Mouse (Mus musculus) embryonic facial prominence, embryonic 13.5 days (tissue): ENCODE measurements around the gene Mospd3. TPM values are rescaled to one million over a fixed set of nuclear protein-coding genes. Genes with fewer than 3 reads are reported as not detected.
A peak's percentile ranks its signal among the peaks of the same experiment; 100 is the strongest.
"Not testable (repeated sequence)": the region's sequence is repeated elsewhere in the genome, so short reads cannot be mapped to it uniquely, and the experiment has no call there.

Experiments
- ATAC-seq: fragments of 200-750 bp; cut with Nextera tagmentation; 2 replicates; pipeline ENCODE4 v1.8.0; 2017; ENCODE audit warnings: low read depth; ENCODE audit not compliant: insufficient number of reproducible peaks, insufficient read depth, low FRiP score, low TSS enrichment
- H3K27ac ChIP-seq: fragments of 300-500 bp; sonication (generic); 2 replicates; pipeline ENCODE4 v1.5.1; 2015; ENCODE audit warnings: moderate library complexity, mild to moderate bottlenecking, inconsistent platforms
- H3K27me3 ChIP-seq: fragments of 300-500 bp; sonication (generic); 2 replicates; pipeline ENCODE4 v1.6.1; 2015; ENCODE audit warnings: mild to moderate bottlenecking, inconsistent platforms
- H3K36me3 ChIP-seq: fragments of 300-500 bp; sonication (generic); 2 replicates; pipeline ENCODE4 v1.6.1; 2015; ENCODE audit warnings: mild to moderate bottlenecking, inconsistent platforms
- H3K4me1 ChIP-seq: fragments of 300-500 bp; sonication (generic); 2 replicates; pipeline ENCODE4 v1.6.1; 2015; ENCODE audit warnings: inconsistent platforms
- H3K4me2 ChIP-seq: fragments of 300-500 bp; sonication (generic); 2 replicates; pipeline ENCODE4 v1.6.1; 2015; ENCODE audit warnings: moderate library complexity, mild to moderate bottlenecking, inconsistent platforms
- H3K4me3 ChIP-seq: fragments of 300-500 bp; sonication (generic); 2 replicates; pipeline ENCODE4 v1.5.1; 2015; ENCODE audit warnings: mild to moderate bottlenecking, inconsistent platforms
- H3K9ac ChIP-seq: fragments of 300-500 bp; sonication (generic); 2 replicates; pipeline ENCODE4 v1.6.1; 2015; ENCODE audit warnings: mild to moderate bottlenecking, inconsistent platforms
- H3K9me3 ChIP-seq: fragments of 300-500 bp; sonication (generic); 2 replicates; pipeline ENCODE4 v1.6.1; 2016; ENCODE audit warnings: inconsistent platforms
- WGBS: fragments of 180-500 bp; shearing (Covaris S2); methylation state at CpG from one replicate; pipeline ENCODE4 v1.1.7; 2015; ENCODE audit warnings: mixed read lengths; 5-methylcytosine and 5-hydroxymethylcytosine counted together
- polyA plus RNA-seq: library from polyadenylated mRNA; unstranded; fragments of >200 nt; fragmentation: Nextera tagmentation; extraction: Ambion mirVana; gene quantifications from 2 replicates; pipeline ENCODE4 v1.2.1, GENCODE M21; 2015

Gene Mospd3
- polyA plus RNA-seq, 1 experiment from 2014 or later: 33.3 TPM

DNA sequence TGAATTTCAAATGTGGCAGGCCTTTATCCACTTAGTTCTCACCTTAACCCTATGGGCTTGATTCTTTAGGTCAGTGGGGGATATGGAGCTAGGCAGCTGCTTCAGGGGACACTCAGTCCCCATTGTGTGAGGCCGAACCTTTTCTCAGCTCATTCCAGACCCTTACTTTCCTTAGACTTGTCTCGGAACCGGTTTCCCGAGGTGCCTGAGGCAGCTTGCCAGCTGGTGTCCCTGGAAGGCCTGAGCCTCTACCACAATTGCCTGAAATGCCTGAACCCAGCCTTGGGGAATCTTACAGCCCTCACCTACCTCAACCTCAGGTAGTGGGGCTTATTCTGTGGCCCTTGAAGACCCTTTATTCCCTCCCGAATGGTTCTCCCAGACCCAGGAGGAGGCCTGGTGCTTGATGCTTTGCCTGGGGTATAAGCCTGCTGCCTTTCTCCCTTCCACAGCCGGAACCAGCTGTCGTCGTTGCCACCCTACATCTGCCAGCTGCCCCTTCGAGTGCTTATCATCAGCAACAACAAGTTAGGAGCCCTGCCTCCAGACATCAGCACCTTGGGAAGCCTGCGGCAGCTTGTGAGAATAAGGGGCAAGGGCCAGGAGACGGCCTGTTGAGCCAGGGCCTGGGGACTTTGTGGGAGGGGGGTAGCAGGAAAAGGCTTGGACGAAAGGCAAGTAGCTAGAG lies 32.7 kb upstream of the Mospd3 start:
- 0 out of 2 replicates have a peak overlapping the region, but pooled peaks have one; percentile 27 for H3K9ac ChIP-seq
- no peak overlapping the region; the same call in 1 of the 2 replicates for H3K27ac ChIP-seq
- no peak overlapping the region for H3K4me2 ChIP-seq
- WGBS: 69% methylated on average over 12 of the region's 12 CpGs
- H3K4me1 ChIP-seq: peaks cover 39% of the 10 kb centered on the region
- H3K9me3 ChIP-seq: no peaks in the 10 kb centered on the region
- H3K4me3 ChIP-seq: no peak overlapping the region
- ATAC-seq: no peak
- peaks cover 54% of the 10 kb centered on the region for H3K36me3 ChIP-seq
- H3K27me3 ChIP-seq: no peaks in the 10 kb centered on the region

- Histone ChIP-seq H3K36me3 (peaks cover 35% of the 10 kb centered on the region), H3K4me1 (peaks cover 50% of the 10 kb centered on the region), H3K9ac (peak overlapping the region; percentile 90), H3K9me3 (no peaks in the 10 kb centered on the region), H3K27ac (peak overlapping the region; percentile 90), H3K4me3 (peak overlapping the region; percentile 94), H3K4me2 (peak overlapping the region; percentile 89), H3K27me3 (no peaks in the 10 kb centered on the region)
- 64% methylated on average over 4 of the region's 4 CpGs for WGBS
- ATAC-seq: no peak
Measured at GRCm38 (mm10) chr5:137631591-137631990, 30.7 kb upstream of the Mospd3 start.

DNA sequence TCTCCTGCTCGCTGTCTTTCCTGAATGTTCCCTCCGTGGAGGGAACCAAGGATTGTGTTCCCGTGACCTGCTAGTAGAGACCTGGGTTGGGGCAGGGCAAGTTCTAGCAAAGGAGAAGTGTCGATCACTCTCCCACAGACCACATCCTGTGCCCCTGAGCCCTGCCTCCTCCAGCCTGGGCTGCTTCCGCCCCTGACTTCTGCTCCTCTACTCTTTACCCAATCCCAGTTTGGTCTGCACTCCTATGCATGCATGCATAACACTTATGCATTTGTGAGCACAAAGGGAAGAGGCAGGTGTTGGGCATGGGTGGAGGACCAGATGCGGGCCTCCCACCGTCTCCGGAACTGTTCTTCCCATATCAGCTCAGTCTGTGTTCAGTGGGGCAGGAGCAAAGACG lies 30.3 kb upstream of the Mospd3 start:
- Histone ChIP-seq H3K4me3 (peak overlapping the region; percentile 94), H3K4me2 (peak overlapping the region; percentile 89), H3K27me3 (no peaks in the 10 kb centered on the region), H3K4me1 (peaks cover 50% of the 10 kb centered on the region), H3K9me3 (no peaks in the 10 kb centered on the region), H3K27ac (peak overlapping the region; percentile 90), H3K9ac (peak overlapping the region; percentile 90), H3K36me3 (peaks cover 30% of the 10 kb centered on the region)
- WGBS: 64% methylated on average over 9 of the region's 9 CpGs
- ATAC-seq: no peak

DNA sequence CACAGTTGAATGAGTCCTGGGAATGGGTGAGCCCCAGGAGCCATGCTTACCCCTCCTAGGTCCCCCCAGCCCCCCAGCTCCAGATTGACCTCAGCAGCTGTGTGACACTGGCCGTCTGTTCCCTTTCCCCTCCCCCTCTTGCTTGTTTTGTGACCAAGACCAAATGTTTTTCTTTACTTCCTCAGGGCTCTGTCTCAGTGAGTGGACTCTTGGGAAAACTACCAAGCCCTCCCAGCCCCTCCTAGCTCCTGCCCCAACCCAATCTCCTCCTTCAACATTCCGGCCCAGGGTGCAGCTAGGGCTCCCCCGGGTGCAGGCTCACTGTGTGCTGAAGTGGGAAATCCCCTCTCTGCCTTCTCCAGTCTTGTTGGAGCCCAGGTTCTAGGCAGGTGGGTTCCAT lies 29.7 kb upstream of the Mospd3 start:
- peak overlapping the region; percentile 89 for H3K4me2 ChIP-seq
- ATAC-seq: no peak
- no peaks in the 10 kb centered on the region for H3K27me3 ChIP-seq
- peak overlapping the region; percentile 90 for H3K9ac ChIP-seq
- H3K4me1 ChIP-seq: peaks cover 50% of the 10 kb centered on the region
- no peaks in the 10 kb centered on the region for H3K9me3 ChIP-seq
- H3K36me3 ChIP-seq: peaks cover 25% of the 10 kb centered on the region
- H3K4me3 ChIP-seq: peak overlapping the region; percentile 94
- WGBS: 28% methylated on average over 3 of the region's 3 CpGs
- H3K27ac ChIP-seq: peak overlapping the region; percentile 90

- H3K27me3 ChIP-seq: no peaks in the 10 kb centered on the region
Measured at GRCm38 (mm10) chr5:137629906-137630545, 29.2 kb upstream of the Mospd3 start.

GRCm38 (mm10) chr5:137629306-137629721 lies 28.5 kb upstream of the Mospd3 start:
- peaks cover 16% of the 10 kb centered on the region for H3K36me3 ChIP-seq

More at GRCm38 (mm10) chr5:137629906-137630545, 29.2 kb upstream of the Mospd3 start:
- 18% methylated on average over 6 of the region's 6 CpGs for WGBS
- Histone ChIP-seq H3K4me3 (peak overlapping the region; percentile 94), H3K27ac (peak overlapping the region; percentile 90), H3K9ac (peak overlapping the region; percentile 90), H3K4me1 (peaks cover 50% of the 10 kb centered on the region), H3K9me3 (no peaks in the 10 kb centered on the region), H3K4me2 (peak overlapping the region; percentile 89), H3K36me3 (peaks cover 19% of the 10 kb centered on the region)
- ATAC-seq: no peak

DNA sequence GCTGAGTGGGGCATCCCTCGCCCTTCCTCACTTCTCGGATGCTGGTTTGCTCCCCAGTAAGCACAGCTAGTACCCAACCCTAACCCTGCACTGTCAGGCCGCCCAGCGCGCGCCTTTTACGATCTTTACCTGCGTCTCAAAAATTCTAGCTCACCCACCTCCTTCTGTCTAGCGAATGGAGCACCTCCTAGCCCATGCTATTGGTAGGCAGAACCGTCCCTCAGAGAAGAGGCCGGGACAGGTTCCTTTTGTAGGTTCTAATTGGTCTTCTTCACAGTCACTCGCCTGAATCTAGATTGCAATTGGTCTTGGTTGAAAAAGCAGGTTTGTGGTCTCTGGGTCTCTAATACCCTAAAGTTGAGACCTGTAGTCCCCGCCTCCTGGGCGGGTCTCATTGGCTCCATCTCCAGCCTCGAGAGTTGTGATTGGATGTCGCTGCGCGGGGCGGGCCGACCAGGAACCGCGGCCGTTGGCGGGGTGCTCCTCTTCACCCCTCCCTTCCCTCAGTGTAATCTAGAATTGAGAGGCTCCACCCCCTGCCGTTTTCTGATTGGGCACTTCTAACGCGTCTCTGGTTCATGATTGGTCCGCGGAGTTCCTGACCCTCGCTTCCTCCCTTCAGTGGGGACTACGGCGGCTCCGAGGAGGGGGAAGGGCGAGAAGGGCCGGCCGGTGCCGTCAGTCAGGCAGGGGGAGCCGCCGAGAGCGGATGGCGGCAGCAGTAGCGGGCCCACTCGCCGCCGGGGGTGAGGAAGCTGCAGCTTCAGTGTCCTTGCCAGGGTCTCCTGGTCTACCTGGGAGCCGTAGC lies 27.8 kb upstream of the Mospd3 start, which contains the start of the genes Fbxo24, Lrch4 and Gm20605:
TSS of gene Fbxo24 (minus strand) at position 505 of the 808 bp plus-strand sequence.
TSS of gene Lrch4 (plus strand) at position 624 of the 808 bp plus-strand sequence.
TSS of gene Gm20605 (plus strand) at position 678 of the 808 bp plus-strand sequence.
- Histone ChIP-seq H3K27ac (peak within 1 kb of the TSS; percentile 90), H3K4me3 (peak within 1 kb of the TSS; percentile 94), H3K27me3 (no peaks in the 10 kb centered on the region), H3K36me3 (peaks cover 10% of the 10 kb centered on the region), H3K4me2 (peak within 1 kb of the TSS; percentile 89), H3K4me1 (peaks cover 47% of the 10 kb centered on the region), H3K9ac (peak within 1 kb of the TSS; percentile 90), H3K9me3 (no peaks in the 10 kb centered on the region)
- under 1% methylated on average over 46 of the region's 46 CpGs for WGBS
- peak; percentile 97 for ATAC-seq

More at GRCm38 (mm10) chr5:137629306-137629721, 28.5 kb upstream of the Mospd3 start:
- no peaks in the 10 kb centered on the region for H3K9me3 ChIP-seq
- H3K27me3 ChIP-seq: no peaks in the 10 kb centered on the region
- no peak for ATAC-seq
- H3K27ac ChIP-seq: peak overlapping the region; percentile 90
- peak overlapping the region; percentile 94 for H3K4me3 ChIP-seq
- peaks cover 50% of the 10 kb centered on the region for H3K4me1 ChIP-seq
- H3K9ac ChIP-seq: peak overlapping the region; percentile 90
- peak overlapping the region; percentile 89 for H3K4me2 ChIP-seq
- under 1% methylated on average over 23 of the region's 23 CpGs for WGBS

DNA sequence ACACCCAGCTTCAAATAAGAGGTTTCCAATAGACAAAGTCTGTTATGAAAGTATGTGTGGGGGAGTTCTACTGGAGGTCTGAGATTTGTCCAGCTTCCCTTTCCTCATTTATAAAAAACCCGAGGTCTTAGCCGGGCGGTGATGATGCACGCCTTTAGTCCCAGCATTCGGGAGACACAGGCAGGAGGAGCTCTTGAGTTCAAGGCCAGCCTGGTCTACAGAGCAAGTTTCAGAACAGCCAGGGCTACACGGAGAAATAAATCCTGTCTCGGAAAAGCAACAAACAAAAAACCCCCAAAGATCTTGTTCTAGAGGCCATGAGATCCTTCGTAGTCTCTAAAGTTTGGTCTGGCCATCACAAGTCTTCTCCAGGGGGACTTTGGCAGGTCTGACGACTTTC lies 27.1 kb upstream of the Mospd3 start:
- 3% methylated on average over 9 of the region's 9 CpGs for WGBS
- H3K27me3 ChIP-seq: no peaks in the 10 kb centered on the region
- peaks cover 7% of the 10 kb centered on the region; the same call in 1 of the 2 replicates for H3K36me3 ChIP-seq
- peaks cover 42% of the 10 kb centered on the region for H3K4me1 ChIP-seq
- peak overlapping the region; percentile 73 for H3K4me2 ChIP-seq
- H3K9me3 ChIP-seq: no peaks in the 10 kb centered on the region
- no peak for ATAC-seq
- peak overlapping the region; percentile 94 for H3K4me3 ChIP-seq
- H3K9ac ChIP-seq: peak overlapping the region; percentile 72
- H3K27ac ChIP-seq: peak overlapping the region; percentile 89

DNA sequence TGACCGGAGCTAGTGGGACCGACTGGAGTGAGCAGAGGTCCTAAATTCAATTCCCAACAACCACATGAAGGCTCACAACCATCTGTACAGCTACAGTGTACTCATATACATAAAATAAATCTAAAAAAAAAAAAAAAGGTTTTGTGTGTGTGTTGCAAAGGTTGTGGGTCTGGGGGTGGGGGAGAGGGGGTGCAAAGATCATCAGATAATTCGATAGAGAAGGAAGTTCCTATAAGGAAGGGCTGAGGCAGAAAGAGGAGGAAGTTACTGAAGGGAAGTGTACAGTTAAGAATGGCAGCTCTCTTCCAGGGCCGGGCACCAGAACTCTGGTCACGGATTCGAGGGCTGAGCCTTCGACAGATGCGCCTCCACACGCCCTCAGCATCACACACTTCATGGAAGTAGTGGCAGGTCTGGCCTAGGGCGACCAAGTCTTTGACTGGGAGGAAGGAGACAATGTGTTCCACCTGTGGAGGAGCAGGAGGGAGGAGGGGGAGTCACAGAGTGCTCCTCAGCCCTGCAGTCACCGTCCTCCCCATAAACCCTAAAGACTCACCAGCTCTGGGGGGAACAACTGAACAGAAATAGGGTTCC lies 23.2 kb upstream of the Mospd3 start:
- Histone ChIP-seq H3K9ac (no peak overlapping the region), H3K36me3 (no peaks in the 10 kb centered on the region), H3K27ac (no peak overlapping the region), H3K4me2 (no peak overlapping the region), H3K27me3 (no peaks in the 10 kb centered on the region), H3K9me3 (no peaks in the 10 kb centered on the region), H3K4me3 (no peak overlapping the region), H3K4me1 (peaks cover 10% of the 10 kb centered on the region; the same call in 1 of the 2 replicates)
- no peak for ATAC-seq
- WGBS: 82% methylated on average over 11 of the region's 11 CpGs

- Histone ChIP-seq H3K4me3 (no peak overlapping the region), H3K9ac (no peak overlapping the region), H3K4me1 (peaks cover 35% of the 10 kb centered on the region), H3K36me3 (no peaks in the 10 kb centered on the region), H3K27ac (no peak overlapping the region), H3K4me2 (no peak overlapping the region), H3K27me3 (no peaks in the 10 kb centered on the region), H3K9me3 (no peaks in the 10 kb centered on the region)
- WGBS: 85% methylated on average over 7 of the region's 7 CpGs
- ATAC-seq: no peak
Measured at GRCm38 (mm10) chr5:137615347-137615746, 14.5 kb upstream of the Mospd3 start.

GRCm38 (mm10) chr5:137614921-137615320 lies 14.1 kb upstream of the Mospd3 start:
- H3K36me3 ChIP-seq, H3K27me3 ChIP-seq, H3K9me3 ChIP-seq, ATAC-seq, H3K4me2 ChIP-seq, H3K4me3 ChIP-seq, H3K9ac ChIP-seq, H3K27ac ChIP-seq: not testable (repeated sequence)
- H3K4me1 ChIP-seq: peaks cover 39% of the 10 kb centered on the region
- WGBS: 85% methylated on average over 2 of the region's 2 CpGs
